Mouse (Mus musculus): ENCODE measurements around the gene Emilin2. TPM values are rescaled to one million over a fixed set of nuclear protein-coding genes. Genes with fewer than 3 reads are reported as not detected.

Emilin2 gene
- polyA plus RNA-seq, 2 experiments: 17.3 to 24.1 TPM

GRCm38 (mm10) chr17:71288808-71289548 lies 22.8 kb downstream of the Emilin2 start:
- 59% methylated on average over 10 of the region's 10 CpGs for WGBS (ENCODE audit: insufficient replicate concordance)
- peak overlapping the region; percentile 65 for H3K4me2 ChIP-seq (ENCODE audit: low read depth)
- ATAC-seq (ENCODE audit: insufficient read depth) (no peak), DNase-seq (ENCODE audit: low read depth in 3 of 3, low spot score in 3 of 3) (no peak)
- no peak for TF ChIP-seq EP300 (IDR thresholded peaks at IDR 0.05; ENCODE audit: low read depth)
- no peak for TF ChIP-seq CTCF (IDR thresholded peaks at IDR 0.05; ENCODE audit: low read depth)
- no peaks in the 10 kb centered on the region for H3K27me3 ChIP-seq (ENCODE audit: control insufficient read depth, insufficient read depth, low read length)
- H3K9me3 ChIP-seq (ENCODE audit: control insufficient read depth, low read length): no peaks in the 10 kb centered on the region
- H3K9ac ChIP-seq (replicated peaks): peak overlapping the region; percentile 57; the same call in 1 of the 2 replicates
- no peak overlapping the region for H3K4me3 ChIP-seq (ENCODE audit: insufficient read depth in 1 of 2, low read depth in 2 of 2, low read length in 2 of 2)
- peak overlapping the region; percentile 97 for H3K27ac ChIP-seq
- H3K36me3 ChIP-seq (replicated peaks; ENCODE audit: control insufficient read depth, insufficient read depth, low read depth): no peaks in the 10 kb centered on the region; the same call in 1 of the 2 replicates
- peaks cover 92% of the 10 kb centered on the region in 2 experiments for H3K4me1 ChIP-seq (replicated peaks; ENCODE audit: control insufficient read depth in 2 of 2, insufficient read depth in 2 of 2, low read length in 1 of 2)

GRCm38 (mm10) chr17:71288145-71288758 lies 23.5 kb downstream of the Emilin2 start:
- TF ChIP-seq EP300 (IDR thresholded peaks at IDR 0.05; ENCODE audit: low read depth) (no peak), CTCF (IDR thresholded peaks at IDR 0.05; ENCODE audit: low read depth) (no peak)
- H3K9ac ChIP-seq (replicated peaks): peak overlapping the region; percentile 1; the same call in 1 of the 2 replicates
- peak overlapping the region; percentile 97 for H3K27ac ChIP-seq
- H3K4me1 ChIP-seq (replicated peaks; ENCODE audit: control insufficient read depth in 2 of 2, insufficient read depth in 2 of 2, low read length in 1 of 2): peaks cover 85 to 86% of the 10 kb centered on the region in 2 experiments
- H3K9me3 ChIP-seq (ENCODE audit: control insufficient read depth, low read length): no peaks in the 10 kb centered on the region
- no peak for DNase-seq (ENCODE audit: low read depth in 3 of 3, low spot score in 3 of 3)
- no peaks in the 10 kb centered on the region; the same call in 1 of the 2 replicates for H3K36me3 ChIP-seq (replicated peaks; ENCODE audit: control insufficient read depth, insufficient read depth, low read depth)
- no peaks in the 10 kb centered on the region for H3K27me3 ChIP-seq (ENCODE audit: control insufficient read depth, insufficient read depth, low read length)
- peak overlapping the region; percentile 14 for H3K4me2 ChIP-seq (ENCODE audit: low read depth)
- H3K4me3 ChIP-seq (ENCODE audit: insufficient read depth in 1 of 2, low read depth in 2 of 2, low read length in 2 of 2): no peak overlapping the region
- 12% methylated on average over 11 of the region's 11 CpGs for WGBS (ENCODE audit: insufficient replicate concordance)
- no peak for ATAC-seq (ENCODE audit: insufficient read depth)

- DNase-seq (ENCODE audit: low read depth in 3 of 3, low spot score in 3 of 3): no peak
- no peak overlapping the region for H3K4me3 ChIP-seq (ENCODE audit: insufficient read depth in 1 of 2, low read depth in 2 of 2, low read length in 2 of 2)
- peak overlapping the region; percentile 14; the same call in 1 of the 2 replicates for H3K4me2 ChIP-seq (ENCODE audit: low read depth)
- ATAC-seq (ENCODE audit: insufficient read depth): no peak
- H3K9ac ChIP-seq (replicated peaks): no peak overlapping the region; the same call in 1 of the 2 replicates
- no peaks in the 10 kb centered on the region for H3K27me3 ChIP-seq (ENCODE audit: control insufficient read depth, insufficient read depth, low read length)
- H3K9me3 ChIP-seq (ENCODE audit: control insufficient read depth, low read length): no peaks in the 10 kb centered on the region
- TF ChIP-seq CTCF (IDR thresholded peaks at IDR 0.05; ENCODE audit: low read depth) (no peak), EP300 (IDR thresholded peaks at IDR 0.05; ENCODE audit: low read depth) (no peak)
- H3K27ac ChIP-seq: peak overlapping the region; percentile 97
- WGBS (ENCODE audit: insufficient replicate concordance): 85% methylated on average over 7 of the region's 7 CpGs
- peaks cover 78 to 79% of the 10 kb centered on the region in 2 experiments for H3K4me1 ChIP-seq (replicated peaks; ENCODE audit: control insufficient read depth in 2 of 2, insufficient read depth in 2 of 2, low read length in 1 of 2)
- no peaks in the 10 kb centered on the region; the same call in 1 of the 2 replicates for H3K36me3 ChIP-seq (replicated peaks; ENCODE audit: control insufficient read depth, insufficient read depth, low read depth)
These were observed 24.2 kb downstream of the Emilin2 start for GRCm38 (mm10) chr17:71287586-71287985.

GRCm38 (mm10) chr17:71285929-71286328 lies 25.8 kb downstream of the Emilin2 start:
- TF ChIP-seq CTCF (IDR thresholded peaks at IDR 0.05; ENCODE audit: low read depth) (peak; percentile 63), EP300 (IDR thresholded peaks at IDR 0.05; ENCODE audit: low read depth) (no peak)
- Histone ChIP-seq H3K9me3 (ENCODE audit: control insufficient read depth, low read length) (no peaks in the 10 kb centered on the region), H3K27ac (peak overlapping the region; percentile 81), H3K9ac (replicated peaks) (peak overlapping the region; percentile 57), H3K27me3 (ENCODE audit: control insufficient read depth, insufficient read depth, low read length) (no peaks in the 10 kb centered on the region), H3K4me3 (ENCODE audit: insufficient read depth in 1 of 2, low read depth in 2 of 2, low read length in 2 of 2) (no peak overlapping the region), H3K4me1 (replicated peaks; ENCODE audit: control insufficient read depth in 2 of 2, insufficient read depth in 2 of 2, low read length in 1 of 2) (peaks cover 61 to 63% of the 10 kb centered on the region in 2 experiments), H3K36me3 (replicated peaks; ENCODE audit: control insufficient read depth, insufficient read depth, low read depth) (no peaks in the 10 kb centered on the region; the same call in 1 of the 2 replicates), H3K4me2 (ENCODE audit: low read depth) (peak overlapping the region; percentile 45)
- ATAC-seq (ENCODE audit: insufficient read depth) (peak; percentile 61), DNase-seq (ENCODE audit: low read depth in 3 of 3, low spot score in 3 of 3) (no peak)
- WGBS (ENCODE audit: insufficient replicate concordance): 18% methylated on average over 6 of the region's 6 CpGs

- DNase-seq (ENCODE audit: low read depth in 3 of 3, low spot score in 3 of 3) (no peak), ATAC-seq (ENCODE audit: insufficient read depth) (peak; percentile 52)
- Histone ChIP-seq H3K27ac (peak overlapping the region; percentile 81), H3K9me3 (ENCODE audit: control insufficient read depth, low read length) (no peaks in the 10 kb centered on the region), H3K4me1 (replicated peaks; ENCODE audit: control insufficient read depth in 2 of 2, insufficient read depth in 2 of 2, low read length in 1 of 2) (peaks cover 56 to 58% of the 10 kb centered on the region in 2 experiments), H3K4me2 (ENCODE audit: low read depth) (peak overlapping the region; percentile 45), H3K4me3 (ENCODE audit: insufficient read depth in 1 of 2, low read depth in 2 of 2, low read length in 2 of 2) (no peak overlapping the region), H3K27me3 (ENCODE audit: control insufficient read depth, insufficient read depth, low read length) (no peaks in the 10 kb centered on the region), H3K36me3 (replicated peaks; ENCODE audit: control insufficient read depth, insufficient read depth, low read depth) (no peaks in the 10 kb centered on the region; the same call in 1 of the 2 replicates), H3K9ac (replicated peaks) (peak overlapping the region; percentile 57)
- 4% methylated on average over 6 of the region's 6 CpGs for WGBS (ENCODE audit: insufficient replicate concordance)
- TF ChIP-seq EP300 (IDR thresholded peaks at IDR 0.05; ENCODE audit: low read depth) (no peak), CTCF (IDR thresholded peaks at IDR 0.05; ENCODE audit: low read depth) (peak; percentile 23; the same call in 1 of the 2 replicates)
These were observed 26.9 kb downstream of the Emilin2 start for GRCm38 (mm10) chr17:71284890-71285289.
